Mouse (Mus musculus) ES-E14 (cell line): ENCODE results near the gene Pllp.

Experiments used
- CHD2 ChIP-seq: IDR thresholded peaks from 2 replicates; pipeline ENCODE4 v1.6.1; 2014; ENCODE audit warnings: mild to moderate bottlenecking, low read depth, low read length, inconsistent platforms
- HCFC1 ChIP-seq: IDR thresholded peaks from 2 replicates; pipeline ENCODE4 v1.6.1; 2012; ENCODE audit warnings: low read length, inconsistent platforms, borderline replicate concordance; ENCODE audit not compliant: insufficient read depth
- MAFK ChIP-seq: IDR thresholded peaks from 2 replicates; pipeline ENCODE4 v1.6.1; 2014; ENCODE audit warnings: mild to moderate bottlenecking, low read depth, low read length, inconsistent platforms; ENCODE audit not compliant: insufficient read depth
- ZC3H11A ChIP-seq: IDR thresholded peaks from 2 replicates; pipeline ENCODE4 v1.6.1; 2012; ENCODE audit warnings: low read depth, mild to moderate bottlenecking, inconsistent platforms, low read length, borderline replicate concordance
- ZNF384 ChIP-seq: IDR thresholded peaks from 2 replicates; pipeline ENCODE4 v1.6.1; 2012; ENCODE audit warnings: low read depth, low read length, inconsistent platforms

GRCm38 (mm10) chr8:94734735-94735350 lies 38.8 kb upstream of the Pllp start:
- TF ChIP-seq HCFC1 (no peak), MAFK (no peak), CHD2 (no peak), ZNF384 (no peak), ZC3H11A (no peak)
